Mouse (Mus musculus): ENCODE results near the gene 4930402F06Rik. TPM values are rescaled to one million over a fixed set of nuclear protein-coding genes. Genes with fewer than 3 reads are reported as not detected.

The 4930402F06Rik gene
- total and polyA plus RNA-seq, 2 experiments from 2014 or later, result not detected

GRCm38 (mm10) chr2:35408409-35409110 is 11.6 kb upstream of the 4930402F06Rik start:
- no peak for TF ChIP-seq CTCF (IDR thresholded peaks at IDR 0.05; ENCODE audit: low read depth)
- ATAC-seq (no peak), DNase-seq (ENCODE audit: low spot score) (no peak)
- no peaks in the 10 kb centered on the region for H3K9me3 ChIP-seq (ENCODE audit: low read length)
- H3K4me2 ChIP-seq (ENCODE audit: low read depth, low read length), result no peak overlapping the region
- WGBS, result 80% methylated on average over 5 of the region's 5 CpGs
- no peak overlapping the region for H3K4me3 ChIP-seq (ENCODE audit: low read length)
- H3K36me3 ChIP-seq (ENCODE audit: insufficient read depth, low read length), result no peaks in the 10 kb centered on the region
- no peaks in the 10 kb centered on the region for H3K4me1 ChIP-seq (ENCODE audit: insufficient read depth, low read length)
- H3K27ac ChIP-seq, result no peak overlapping the region
- no peaks in the 10 kb centered on the region for H3K27me3 ChIP-seq (ENCODE audit: insufficient read depth, low read length)
- no peak overlapping the region for H3K9ac ChIP-seq (replicated peaks; ENCODE audit: low read length)

DNA sequence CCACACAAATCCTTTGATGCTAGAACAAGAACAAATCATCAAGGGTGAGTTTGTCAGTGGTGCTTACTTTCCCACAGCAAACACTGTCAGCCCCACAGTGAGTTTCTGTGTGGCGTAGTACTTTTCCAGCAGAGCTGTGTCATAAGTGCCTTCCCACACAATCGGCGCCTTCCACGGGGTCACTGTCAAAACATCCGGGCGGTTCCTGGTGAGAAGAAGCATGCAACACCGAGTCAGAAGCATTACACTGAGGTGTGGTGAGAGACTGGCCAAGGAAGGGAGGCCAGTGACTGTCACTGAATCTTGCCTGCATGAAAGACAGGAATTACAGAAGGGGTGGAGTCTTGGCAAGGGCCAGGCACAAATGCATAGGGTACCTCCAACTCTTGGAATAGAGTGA is 10.9 kb upstream of the 4930402F06Rik start:
- ATAC-seq (no peak), DNase-seq (ENCODE audit: low spot score) (no peak)

DNA sequence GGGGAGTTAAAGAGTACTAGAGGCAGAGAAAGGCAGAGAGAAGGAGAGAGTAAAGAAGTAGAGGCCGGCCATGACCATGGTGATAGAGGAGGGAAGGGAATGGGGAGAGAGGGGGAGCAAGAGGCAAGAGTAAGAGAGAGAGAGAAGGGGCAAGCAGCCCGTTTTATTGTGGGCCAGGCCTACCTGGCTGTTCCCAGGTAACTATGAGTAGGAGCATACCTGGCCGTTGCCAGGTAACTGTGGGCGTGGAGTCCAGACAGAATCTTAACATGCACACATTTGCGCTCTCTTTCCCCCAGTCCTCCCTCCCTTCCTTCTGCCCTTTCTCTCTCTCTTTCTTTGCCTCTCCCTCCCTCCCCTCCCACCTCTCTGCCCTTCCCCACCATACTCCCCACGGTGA is 10.3 kb upstream of the 4930402F06Rik start:
- Histone ChIP-seq H3K9me3 (ENCODE audit: low read length) (no peaks in the 10 kb centered on the region), H3K27ac (no peak overlapping the region), H3K4me2 (ENCODE audit: low read depth, low read length) (no peak overlapping the region), H3K36me3 (ENCODE audit: insufficient read depth, low read length) (no peaks in the 10 kb centered on the region), H3K4me3 (ENCODE audit: low read length) (no peak overlapping the region), H3K4me1 (ENCODE audit: insufficient read depth, low read length) (no peaks in the 10 kb centered on the region), H3K9ac (replicated peaks; ENCODE audit: low read length) (no peak overlapping the region), H3K27me3 (ENCODE audit: insufficient read depth, low read length) (no peaks in the 10 kb centered on the region)
- WGBS, result 89% methylated on average over 6 of the region's 6 CpGs
- no peak for TF ChIP-seq CTCF (IDR thresholded peaks at IDR 0.05; ENCODE audit: low read depth)
- DNase-seq (ENCODE audit: low spot score) (no peak), ATAC-seq (no peak)

More for the DNA sequence above, 10.9 kb upstream of the 4930402F06Rik start:
- H3K36me3 ChIP-seq (ENCODE audit: insufficient read depth, low read length), result no peaks in the 10 kb centered on the region
- H3K4me1 ChIP-seq (ENCODE audit: insufficient read depth, low read length), result no peaks in the 10 kb centered on the region
- no peak overlapping the region for H3K9ac ChIP-seq (replicated peaks; ENCODE audit: low read length)
- no peaks in the 10 kb centered on the region for H3K9me3 ChIP-seq (ENCODE audit: low read length)
- H3K4me3 ChIP-seq (ENCODE audit: low read length), result no peak overlapping the region
- no peak for TF ChIP-seq CTCF (IDR thresholded peaks at IDR 0.05; ENCODE audit: low read depth)
- no peak overlapping the region for H3K4me2 ChIP-seq (ENCODE audit: low read depth, low read length)
- 79% methylated on average over 7 of the region's 7 CpGs for WGBS
- no peaks in the 10 kb centered on the region for H3K27me3 ChIP-seq (ENCODE audit: insufficient read depth, low read length)
- H3K27ac ChIP-seq, result no peak overlapping the region

DNA sequence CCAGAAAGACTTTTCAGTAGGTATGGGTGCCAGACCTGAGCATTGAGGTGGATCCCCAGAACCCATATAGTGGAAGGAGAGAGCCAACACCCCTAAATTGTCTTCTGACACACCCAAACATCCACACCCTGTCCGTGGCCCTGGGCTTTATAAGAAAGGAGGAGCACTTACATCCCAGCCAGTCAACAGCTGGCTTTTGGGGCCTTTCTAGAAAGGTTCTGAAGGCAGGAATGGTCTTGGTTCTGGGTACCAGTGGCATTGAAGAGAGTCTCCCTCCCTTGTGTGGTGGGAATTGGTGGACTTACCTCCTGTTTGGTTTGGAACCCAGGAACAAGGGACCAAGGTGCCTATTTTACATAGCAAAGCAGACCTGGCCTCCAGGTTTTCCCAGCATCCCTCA is 9.6 kb upstream of the 4930402F06Rik start:
- H3K27ac ChIP-seq, result no peak overlapping the region
- ATAC-seq (no peak), DNase-seq (ENCODE audit: low spot score) (no peak)
- H3K9ac ChIP-seq (replicated peaks; ENCODE audit: low read length), result no peak overlapping the region
- no peak overlapping the region for H3K4me3 ChIP-seq (ENCODE audit: low read length)
- no peaks in the 10 kb centered on the region for H3K36me3 ChIP-seq (ENCODE audit: insufficient read depth, low read length)
- H3K27me3 ChIP-seq (ENCODE audit: insufficient read depth, low read length), result no peaks in the 10 kb centered on the region
- WGBS, result 64% methylated on average over 1 of the region's 1 CpGs
- no peak overlapping the region for H3K4me2 ChIP-seq (ENCODE audit: low read depth, low read length)
- H3K9me3 ChIP-seq (ENCODE audit: low read length), result no peaks in the 10 kb centered on the region
- no peaks in the 10 kb centered on the region for H3K4me1 ChIP-seq (ENCODE audit: insufficient read depth, low read length)
- no peak for TF ChIP-seq CTCF (IDR thresholded peaks at IDR 0.05; ENCODE audit: low read depth)

DNA sequence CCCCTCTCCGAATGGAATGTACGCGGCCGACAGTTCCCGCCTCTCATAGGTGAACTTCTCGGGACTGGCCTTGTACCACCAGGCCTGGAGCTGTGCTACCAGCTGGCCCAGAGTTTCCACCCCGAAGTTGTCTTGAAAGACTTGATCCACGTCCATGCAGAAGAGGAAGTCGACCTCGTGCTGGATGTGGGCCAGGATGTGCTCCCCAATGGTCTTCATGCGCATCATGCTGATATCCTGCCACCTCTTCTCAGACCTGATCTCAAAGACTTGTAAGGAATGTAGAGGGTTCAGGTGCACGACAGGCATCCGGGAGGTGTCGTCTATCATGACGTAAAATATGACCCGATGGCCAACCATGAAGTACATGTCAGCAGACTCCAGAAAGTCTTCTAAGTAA is 5.4 kb upstream of the 4930402F06Rik start:
- no peak overlapping the region for H3K9ac ChIP-seq (replicated peaks; ENCODE audit: low read length)
- 90% methylated on average over 16 of the region's 16 CpGs for WGBS
- no peak for TF ChIP-seq CTCF (IDR thresholded peaks at IDR 0.05; ENCODE audit: low read depth)
- no peaks in the 10 kb centered on the region for H3K36me3 ChIP-seq (ENCODE audit: insufficient read depth, low read length)
- H3K27me3 ChIP-seq (ENCODE audit: insufficient read depth, low read length), result no peaks in the 10 kb centered on the region
- H3K9me3 ChIP-seq (ENCODE audit: low read length), result no peaks in the 10 kb centered on the region
- H3K27ac ChIP-seq, result no peak overlapping the region
- DNase-seq (ENCODE audit: low spot score) (no peak), ATAC-seq (no peak)
- H3K4me3 ChIP-seq (ENCODE audit: low read length), result no peak overlapping the region
- H3K4me2 ChIP-seq (ENCODE audit: low read depth, low read length), result no peak overlapping the region
- no peaks in the 10 kb centered on the region for H3K4me1 ChIP-seq (ENCODE audit: insufficient read depth, low read length)

GRCm38 (mm10) chr2:35400739-35401138 is 3.8 kb upstream of the 4930402F06Rik start:
- Histone ChIP-seq H3K9me3 (ENCODE audit: low read length) (no peaks in the 10 kb centered on the region), H3K36me3 (ENCODE audit: insufficient read depth, low read length) (no peaks in the 10 kb centered on the region), H3K4me3 (ENCODE audit: low read length) (no peak overlapping the region), H3K9ac (replicated peaks; ENCODE audit: low read length) (no peak overlapping the region), H3K27me3 (ENCODE audit: insufficient read depth, low read length) (no peaks in the 10 kb centered on the region), H3K4me1 (ENCODE audit: insufficient read depth, low read length) (no peaks in the 10 kb centered on the region), H3K27ac (no peak overlapping the region), H3K4me2 (ENCODE audit: low read depth, low read length) (no peak overlapping the region)
- WGBS, result 94% methylated on average over 7 of the region's 7 CpGs
- no peak for TF ChIP-seq CTCF (IDR thresholded peaks at IDR 0.05; ENCODE audit: low read depth)
- ATAC-seq (no peak), DNase-seq (ENCODE audit: low spot score) (no peak)

DNA sequence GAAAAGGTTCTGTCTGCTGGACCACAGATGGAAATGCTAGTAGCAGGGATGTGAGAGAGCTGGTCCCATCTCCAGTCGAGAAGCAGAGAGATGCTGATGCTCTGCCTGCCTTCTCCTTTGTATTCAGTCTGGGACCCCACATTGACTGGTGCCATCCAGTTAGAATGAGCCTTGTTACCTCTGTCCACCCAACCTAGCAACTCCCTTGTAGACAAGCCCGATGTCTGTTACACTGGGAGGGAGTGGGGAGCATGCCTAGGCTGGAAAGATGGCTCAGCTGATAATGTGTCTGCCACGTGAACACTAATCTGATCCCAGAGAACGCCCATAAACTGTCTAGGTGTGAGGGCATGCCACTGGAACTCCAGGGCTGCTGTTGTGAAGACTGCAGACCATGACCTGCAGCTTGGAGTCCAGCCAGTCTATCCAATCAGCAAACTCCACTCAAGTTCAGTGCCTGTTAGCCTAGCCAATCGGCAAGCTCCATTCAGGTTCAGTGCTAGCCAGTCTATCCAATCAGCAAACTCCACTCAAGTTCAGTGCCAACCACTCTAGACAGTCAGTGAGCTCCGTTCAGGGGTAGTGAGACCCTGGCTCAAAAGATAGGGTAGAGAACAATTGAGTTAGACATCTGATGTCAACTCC is 1.3 kb upstream of the 4930402F06Rik start:
- H3K9ac ChIP-seq (replicated peaks; ENCODE audit: low read length), result no peak overlapping the region
- no peaks in the 10 kb centered on the region for H3K36me3 ChIP-seq (ENCODE audit: insufficient read depth, low read length)
- TF ChIP-seq CTCF (IDR thresholded peaks at IDR 0.05; ENCODE audit: low read depth), result no peak
- H3K27ac ChIP-seq, result no peak overlapping the region
- WGBS, result 83% methylated on average over 6 of the region's 6 CpGs
- no peaks in the 10 kb centered on the region for H3K27me3 ChIP-seq (ENCODE audit: insufficient read depth, low read length)
- H3K9me3 ChIP-seq (ENCODE audit: low read length), result no peaks in the 10 kb centered on the region
- DNase-seq (ENCODE audit: low spot score), result no peak
- no peak for ATAC-seq
- no peak overlapping the region for H3K4me3 ChIP-seq (ENCODE audit: low read length)
- no peaks in the 10 kb centered on the region for H3K4me1 ChIP-seq (ENCODE audit: insufficient read depth, low read length)
- no peak overlapping the region for H3K4me2 ChIP-seq (ENCODE audit: low read depth, low read length)
